Mouse (Mus musculus) liver, postnatal 0 days (tissue): ENCODE measurements at regions not wholly inside any gene's neighbourhood (a gene's known extent, or its start where the extent isn't known, plus 50 kb on each side); places are given as distances from the start of the nearest gene placed in this dataset.

Experiments used
- ATAC-seq: fragments of 200-750 bp; cut with Nextera tagmentation; 2 replicates; pipeline ENCODE4 v1.8.0; 2017; ENCODE audit warnings: mild to moderate bottlenecking, moderate library complexity
- DNase-seq: peaks from one replicate; pipeline ENCODE4 v3.0.0-alpha.2; 2016
- H3K27ac ChIP-seq: fragments of 300-500 bp; sonication (generic); 2 replicates; pipeline ENCODE4 v1.5.1; 2014; ENCODE audit warnings: antibody characterized with exemption, moderate library complexity, mild to moderate bottlenecking, low read depth
- H3K27me3 ChIP-seq: fragments of 300-500 bp; sonication (generic); 2 replicates; pipeline ENCODE4 v1.6.1; 2014; ENCODE audit warnings: low read length, control low read depth, mixed read lengths; ENCODE audit not compliant: insufficient read depth
- H3K36me3 ChIP-seq: fragments of 300-500 bp; sonication (generic); replicated peaks from 2 replicates; pipeline ENCODE4 v1.6.1; 2014; ENCODE audit warnings: mild to moderate bottlenecking, control low read depth, low read length, moderate library complexity, mixed read lengths; ENCODE audit not compliant: insufficient read depth
- H3K4me1 ChIP-seq: fragments of 300-500 bp; sonication (generic); 2 replicates; pipeline ENCODE4 v1.6.1; 2014; ENCODE audit warnings: antibody characterized with exemption, mild to moderate bottlenecking, control low read depth; ENCODE audit not compliant: insufficient read depth
- H3K4me2 ChIP-seq: fragments of 300-500 bp; sonication (generic); 2 replicates; pipeline ENCODE4 v1.6.1; 2014; ENCODE audit warnings: low read depth, mild to moderate bottlenecking, low read length, moderate library complexity, mixed read lengths
- H3K4me3 ChIP-seq: fragments of 300-500 bp; sonication (generic); 2 replicates; pipeline ENCODE4 v1.5.1; 2014; ENCODE audit warnings: low read depth, low read length
- H3K9ac ChIP-seq: fragments of 300-500 bp; sonication (generic); replicated peaks from 2 replicates; pipeline ENCODE4 v1.6.1; 2014; ENCODE audit warnings: mild to moderate bottlenecking, moderate library complexity
- H3K9me3 ChIP-seq: fragments of 300-500 bp; sonication (generic); 2 replicates; pipeline ENCODE4 v1.6.1; 2016; ENCODE audit warnings: mild to moderate bottlenecking, control low read depth, low read length, mixed read lengths
- CTCF ChIP-seq: sonication (generic); IDR thresholded peaks from 2 replicates; pipeline ENCODE4 v1.5.1; 2016; ENCODE audit warnings: antibody characterized with exemption, low read depth
- EP300 ChIP-seq: IDR thresholded peaks from 2 replicates; pipeline ENCODE4 v1.6.1; 2016; ENCODE audit warnings: antibody characterized with exemption, low read depth, mild to moderate bottlenecking
- WGBS: fragments of 180-500 bp; shearing (Covaris S2); extraction: QIAGEN DNeasy Blood & Tissue Kit; methylation state at CpG from one replicate; pipeline ENCODE4 v1.1.7; 2014; ENCODE audit not compliant: insufficient replicate concordance; 5-methylcytosine and 5-hydroxymethylcytosine counted together

DNA sequence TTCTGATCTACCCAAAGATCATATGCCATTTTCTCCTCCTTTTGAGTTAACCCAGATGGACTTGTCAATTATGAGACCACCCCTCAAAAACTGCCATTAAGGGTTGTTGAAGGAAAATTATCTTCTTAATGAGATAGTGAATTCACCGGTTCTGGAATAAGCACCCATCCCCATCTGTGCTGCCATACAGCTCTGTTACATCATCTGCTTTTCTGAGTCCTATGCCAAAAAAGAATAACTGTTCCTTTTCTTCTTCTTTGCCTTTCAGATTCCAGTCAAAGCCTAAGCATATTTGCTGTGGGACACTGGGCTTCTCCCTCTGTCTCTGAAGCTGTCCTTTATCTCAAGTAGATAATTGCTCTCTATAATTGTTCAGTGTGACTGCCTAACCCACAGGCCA lies 93.1 kb upstream of the Tacr3 start:
- no peak for TF ChIP-seq EP300
- no peak for TF ChIP-seq CTCF
- Histone ChIP-seq H3K4me2 (no peak overlapping the region), H3K4me1 (no peaks in the 10 kb centered on the region), H3K36me3 (no peaks in the 10 kb centered on the region), H3K27ac (no peak overlapping the region), H3K27me3 (no peaks in the 10 kb centered on the region), H3K9ac (no peak overlapping the region), H3K4me3 (no peak overlapping the region), H3K9me3 (no peaks in the 10 kb centered on the region)
- DNase-seq = no peak
- ATAC-seq = no peak
- 77% methylated on average over 1 of the region's 1 CpGs for WGBS

DNA sequence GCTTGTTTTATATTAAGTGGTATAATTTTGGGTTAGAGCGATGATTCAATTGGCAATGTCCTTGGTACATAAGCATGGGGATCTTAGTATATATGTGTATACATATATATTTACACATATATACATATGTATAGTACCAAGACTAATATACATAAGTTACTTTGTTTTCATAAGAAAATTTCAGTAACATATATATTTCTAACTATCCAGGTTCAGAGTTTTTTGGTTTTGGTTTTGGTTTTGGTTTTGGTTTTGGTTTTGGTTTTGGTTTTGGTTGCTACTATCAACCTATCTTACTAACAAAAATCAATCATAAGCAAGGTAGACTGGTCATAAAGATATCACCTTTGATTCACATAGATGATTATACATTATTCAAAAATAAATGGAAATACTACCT lies 67.7 kb upstream of the Tacr3 start:
- WGBS = 88% methylated on average over 1 of the region's 1 CpGs
- Histone ChIP-seq H3K9ac (no peak overlapping the region), H3K27ac (no peak overlapping the region), H3K36me3 (no peaks in the 10 kb centered on the region), H3K4me1 (no peaks in the 10 kb centered on the region), H3K9me3 (no peaks in the 10 kb centered on the region), H3K4me3 (no peak overlapping the region), H3K4me2 (no peak overlapping the region), H3K27me3 (no peaks in the 10 kb centered on the region)
- ATAC-seq (no peak), DNase-seq (no peak)
- no peak for TF ChIP-seq CTCF
- TF ChIP-seq EP300 = no peak

DNA sequence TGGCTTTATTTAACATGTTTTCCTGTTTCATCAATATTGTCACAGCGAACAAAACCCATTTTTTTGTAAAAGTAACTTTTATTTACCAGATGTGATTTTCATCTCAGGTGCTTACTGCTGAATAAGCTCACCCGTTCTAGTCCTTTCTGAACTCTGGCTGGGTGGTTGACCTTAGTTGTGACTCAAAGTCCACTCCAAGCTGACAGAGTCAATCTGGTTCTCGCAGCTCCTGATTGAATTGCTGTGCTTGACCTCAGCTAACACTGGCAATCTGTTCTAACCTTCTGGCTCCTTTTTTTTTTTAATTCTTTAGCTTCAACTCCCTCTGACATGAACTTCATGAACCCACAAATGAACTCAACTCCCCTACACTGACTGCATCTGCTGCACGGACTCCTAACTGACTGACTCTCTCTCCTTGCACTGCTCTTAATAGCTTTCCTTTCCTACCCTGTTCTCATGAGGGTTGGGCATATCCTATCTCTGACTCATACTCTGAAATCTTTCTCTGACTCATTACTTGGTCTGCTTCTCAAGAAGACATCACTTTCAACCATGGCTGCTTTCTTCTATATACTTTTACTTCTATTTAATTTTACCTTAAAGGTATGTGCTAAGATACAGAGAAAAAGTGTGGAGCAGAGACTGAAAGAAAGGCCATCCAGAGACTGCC lies 65.4 kb upstream of the Tacr3 start:
- DNase-seq = no peak
- Histone ChIP-seq H3K36me3 (no peaks in the 10 kb centered on the region), H3K4me2 (no peak overlapping the region), H3K27ac (no peak overlapping the region), H3K4me1 (no peaks in the 10 kb centered on the region), H3K27me3 (no peaks in the 10 kb centered on the region), H3K9ac (no peak overlapping the region), H3K4me3 (no peak overlapping the region), H3K9me3 (no peaks in the 10 kb centered on the region)
- 60% methylated on average over 4 of the region's 4 CpGs for WGBS
- TF ChIP-seq EP300 (no peak), CTCF (no peak)
- ATAC-seq = no peak
